Mouse (Mus musculus) stomach, postnatal 0 days (tissue): ENCODE results near the gene Plcb3. TPM values are rescaled to one million over a fixed set of nuclear protein-coding genes. Genes with fewer than 3 reads are reported as not detected.
A peak's percentile ranks its signal among the peaks of the same experiment; 100 is the strongest.

Source experiments
- ATAC-seq: fragments of 200-750 bp; cut with Nextera tagmentation; 2 replicates; pipeline ENCODE4 v1.8.0; 2017; ENCODE audit not compliant: low FRiP score, low TSS enrichment
- DNase-seq: peaks from one replicate; pipeline ENCODE4 v3.0.0-alpha.2; 2016; ENCODE audit warnings: low spot score
- H3K27ac ChIP-seq: fragments of 300-500 bp; sonication (generic); replicated peaks from 2 replicates; pipeline ENCODE4 v1.5.1; 2014; ENCODE audit warnings: mild to moderate bottlenecking, control low read depth
- H3K27me3 ChIP-seq: fragments of 300-500 bp; sonication (generic); 2 replicates; pipeline ENCODE4 v1.6.1; 2014; ENCODE audit warnings: low read length; ENCODE audit not compliant: control insufficient read depth, insufficient read depth
- H3K36me3 ChIP-seq: fragments of 300-500 bp; sonication (generic); 2 replicates; pipeline ENCODE4 v1.6.1; 2014; ENCODE audit warnings: low read length, mixed read lengths; ENCODE audit not compliant: control insufficient read depth, insufficient read depth
- H3K4me1 ChIP-seq: fragments of 300-500 bp; sonication (generic); replicated peaks from 2 replicates; pipeline ENCODE4 v1.6.1; 2014; ENCODE audit warnings: antibody characterized with exemption; ENCODE audit not compliant: control insufficient read depth, insufficient read depth
- H3K4me2 ChIP-seq: fragments of 300-500 bp; sonication (generic); replicated peaks from 2 replicates; pipeline ENCODE4 v1.6.1; 2014; ENCODE audit warnings: low read depth, mild to moderate bottlenecking, control low read depth, moderate library complexity
- H3K4me3 ChIP-seq: fragments of 300-500 bp; sonication (generic); 2 replicates; pipeline ENCODE4 v1.5.1; 2014; ENCODE audit warnings: low read depth, low read length, control low read depth
- H3K9ac ChIP-seq: fragments of 300-500 bp; sonication (generic); 2 replicates; pipeline ENCODE4 v1.6.1; 2014; ENCODE audit warnings: mild to moderate bottlenecking, low read length, control low read depth, mixed read lengths
- H3K9me3 ChIP-seq: fragments of 300-500 bp; sonication (generic); 2 replicates; pipeline ENCODE4 v1.6.1; 2016; ENCODE audit warnings: low read length; ENCODE audit not compliant: control insufficient read depth
- CTCF ChIP-seq: IDR thresholded peaks from 2 replicates; pipeline ENCODE4 v1.5.1; 2016; ENCODE audit warnings: antibody characterized with exemption, low read depth, mild to moderate bottlenecking, moderate library complexity
- EP300 ChIP-seq: optimal IDR thresholded peaks from 2 replicates; pipeline ENCODE3; 2016; ENCODE audit warnings: antibody characterized with exemption
- WGBS: fragments of 180-500 bp; shearing (Covaris S2); extraction: QIAGEN DNeasy Blood & Tissue Kit; methylation state at CpG from one replicate; pipeline ENCODE4 v1.1.7; 2014; 5-methylcytosine and 5-hydroxymethylcytosine counted together
- polyA plus RNA-seq: library from polyadenylated mRNA; unstranded; fragments of >200 nt; fragmentation: Nextera tagmentation; extraction: Ambion mirVana; gene quantifications from 2 replicates; pipeline ENCODE4 v1.2.1, GENCODE M21; 2015

Plcb3 gene
- polyA plus RNA-seq, 1 experiment from 2014 or later, result 30.0 TPM

DNA sequence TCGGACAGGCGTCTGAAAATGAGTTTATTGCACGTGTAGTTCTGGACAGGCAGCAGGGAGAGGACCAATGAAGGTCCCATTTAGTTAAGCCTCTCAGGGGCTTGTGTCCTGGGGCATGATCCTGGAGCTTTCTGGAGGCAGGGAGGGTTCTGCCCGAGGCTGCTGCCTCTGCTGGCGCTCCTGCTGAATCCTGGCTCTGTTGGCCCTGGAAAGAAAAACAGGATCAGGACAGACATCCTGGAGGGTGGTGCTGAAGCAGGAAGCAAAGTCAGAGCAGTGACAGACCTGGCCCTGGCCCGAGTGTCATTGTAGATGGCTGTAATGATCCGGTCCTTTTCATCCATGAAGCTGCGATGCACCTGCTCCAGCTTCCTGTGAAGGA, 11.6 kb upstream of the Plcb3 start:
- Histone ChIP-seq H3K27ac (peak overlapping the region; percentile 88), H3K9ac (peak overlapping the region; percentile 83), H3K9me3 (no peaks in the 10 kb centered on the region), H3K36me3 (no peaks in the 10 kb centered on the region), H3K4me3 (peak overlapping the region; percentile 74), H3K27me3 (no peaks in the 10 kb centered on the region), H3K4me1 (peaks cover 4% of the 10 kb centered on the region), H3K4me2 (peak overlapping the region; percentile 94)
- ATAC-seq (no peak), DNase-seq (no peak)
- WGBS, result 5% methylated on average over 8 of the region's 8 CpGs
- TF ChIP-seq CTCF, result no peak
- TF ChIP-seq EP300, result no peak

DNA sequence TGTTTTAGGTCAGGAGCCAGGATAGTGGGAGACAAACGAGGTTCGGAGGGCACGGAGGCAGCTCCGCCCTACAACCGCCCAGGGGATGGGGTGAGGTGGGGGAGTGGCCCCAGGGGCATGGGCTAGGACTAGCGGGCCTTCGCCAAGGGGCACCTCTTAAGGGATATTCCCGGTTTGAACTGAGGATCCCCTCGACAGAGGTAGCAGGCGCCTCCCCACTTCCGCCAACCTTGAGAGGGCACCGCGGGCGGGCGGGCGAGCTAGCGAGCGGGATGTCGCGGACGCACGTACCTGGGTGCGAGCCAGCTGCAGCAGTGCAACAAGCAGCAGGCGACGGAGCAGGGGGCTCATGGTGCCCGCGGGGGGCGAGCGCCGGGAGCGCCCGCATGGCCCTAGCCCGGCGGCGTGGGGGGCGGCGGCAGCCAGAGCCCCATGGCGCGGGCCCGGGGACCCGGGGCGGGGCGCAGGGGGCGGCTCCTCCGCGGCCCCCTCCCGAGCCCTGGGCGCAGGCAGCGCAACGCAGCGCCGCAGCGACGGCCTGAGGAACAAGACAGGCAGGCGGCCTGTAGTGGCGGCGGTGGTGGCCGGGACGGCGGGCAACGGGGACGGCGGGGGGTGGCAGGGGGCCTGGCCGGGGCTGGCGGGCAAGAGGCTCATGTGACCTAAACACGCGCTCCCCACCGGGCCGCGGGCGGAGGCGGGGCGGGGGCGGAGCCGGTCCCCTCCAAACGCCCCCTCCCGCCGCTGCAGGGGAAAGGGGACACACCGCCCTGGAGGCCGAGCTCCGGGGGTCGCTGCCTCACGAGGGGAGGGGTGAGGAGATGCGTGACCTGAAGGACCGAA, 11.0 kb upstream of the Plcb3 start, which contains the start of gene Vegfb:
TSS of gene Vegfb (minus strand) at position 591 of the 843 bp plus-strand sequence.
- Histone ChIP-seq H3K9me3 (no peaks in the 10 kb centered on the region), H3K36me3 (no peaks in the 10 kb centered on the region), H3K4me2 (peak within 1 kb of the TSS; percentile 94), H3K9ac (peak within 1 kb of the TSS; percentile 83), H3K4me1 (peaks cover 2% of the 10 kb centered on the region; the same call in 1 of the 2 replicates), H3K4me3 (peak within 1 kb of the TSS; percentile 74), H3K27me3 (no peaks in the 10 kb centered on the region), H3K27ac (peak within 1 kb of the TSS; percentile 88)
- DNase-seq (peak; percentile 68), ATAC-seq (peak; percentile 49)
- TF ChIP-seq CTCF, result no peak
- TF ChIP-seq EP300, result no peak
- WGBS, result under 1% methylated on average over 67 of the region's 85 CpGs

DNA sequence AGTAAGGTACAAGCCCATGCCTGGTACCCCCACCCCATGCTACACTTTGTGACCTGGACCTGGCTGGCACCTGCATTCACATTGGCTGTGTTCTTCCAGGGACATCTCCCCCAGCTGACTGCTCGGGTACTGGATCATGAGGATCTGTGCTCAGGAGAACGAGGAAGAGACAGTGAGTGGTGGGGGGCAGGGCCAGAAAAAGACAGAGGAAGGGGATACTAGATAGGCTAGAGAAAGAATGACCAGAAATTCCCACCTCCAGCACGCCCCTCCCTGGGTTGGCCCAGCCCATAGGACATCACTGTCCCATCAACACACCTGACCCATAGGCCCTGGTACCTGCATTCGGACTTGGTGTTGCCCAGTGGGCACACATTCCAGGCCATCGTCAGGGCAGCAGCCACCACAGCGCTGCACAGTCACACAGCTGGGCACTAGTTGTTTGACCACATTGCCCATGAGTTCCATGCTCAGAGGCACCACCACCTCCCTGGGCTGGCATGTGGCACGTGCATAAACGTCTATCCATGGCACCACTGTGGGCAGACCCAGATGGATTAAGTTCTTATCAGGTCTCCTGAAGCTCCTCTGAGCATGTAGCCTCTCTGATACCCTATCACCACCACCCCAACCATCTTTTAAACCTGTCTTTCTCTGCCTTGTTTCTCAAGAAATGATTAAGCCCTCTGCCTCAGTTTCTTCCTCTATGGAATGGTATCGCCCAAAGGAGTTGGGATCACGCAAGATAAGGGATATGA, 9.9 kb upstream of the Plcb3 start:
- Histone ChIP-seq H3K9ac (no peak overlapping the region; the same call in 1 of the 2 replicates), H3K4me3 (peak overlapping the region; percentile 74), H3K4me1 (peaks cover 6% of the 10 kb centered on the region; the same call in 1 of the 2 replicates), H3K36me3 (no peaks in the 10 kb centered on the region), H3K27ac (no peak overlapping the region), H3K27me3 (no peaks in the 10 kb centered on the region), H3K4me2 (peak overlapping the region; percentile 94), H3K9me3 (no peaks in the 10 kb centered on the region)
- no peak for DNase-seq
- ATAC-seq, result no peak
- no peak for TF ChIP-seq CTCF
- TF ChIP-seq EP300, result no peak
- WGBS, result 72% methylated on average over 10 of the region's 10 CpGs

DNA sequence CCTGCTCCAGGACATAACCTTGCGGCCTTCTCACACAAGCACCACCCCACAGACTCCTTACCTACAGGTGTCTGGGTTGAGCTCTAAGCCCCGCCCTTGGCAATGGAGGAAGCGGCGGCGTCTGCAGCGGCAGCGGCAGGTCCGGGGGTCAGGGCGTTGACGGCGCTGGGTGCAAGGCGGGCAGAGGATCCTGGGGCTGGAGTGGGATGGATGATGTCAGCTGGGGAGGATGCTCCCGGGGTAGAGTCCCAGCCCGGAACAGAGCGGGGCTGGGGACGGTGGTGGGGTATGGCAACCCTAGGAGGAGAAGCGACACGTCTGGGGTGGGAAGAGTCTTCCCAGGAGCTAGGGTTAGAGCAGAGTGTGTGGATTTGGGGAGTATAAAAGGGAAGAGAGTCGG, 9.0 kb upstream of the Plcb3 start:
- TF ChIP-seq EP300, result no peak
- no peak for TF ChIP-seq CTCF
- Histone ChIP-seq H3K9me3 (no peaks in the 10 kb centered on the region), H3K27ac (no peak overlapping the region), H3K4me1 (peaks cover 6% of the 10 kb centered on the region; the same call in 1 of the 2 replicates), H3K9ac (no peak overlapping the region), H3K27me3 (no peaks in the 10 kb centered on the region), H3K4me2 (no peak overlapping the region), H3K36me3 (no peaks in the 10 kb centered on the region), H3K4me3 (no peak overlapping the region)
- DNase-seq (no peak), ATAC-seq (no peak)
- 80% methylated on average over 19 of the region's 19 CpGs for WGBS

DNA sequence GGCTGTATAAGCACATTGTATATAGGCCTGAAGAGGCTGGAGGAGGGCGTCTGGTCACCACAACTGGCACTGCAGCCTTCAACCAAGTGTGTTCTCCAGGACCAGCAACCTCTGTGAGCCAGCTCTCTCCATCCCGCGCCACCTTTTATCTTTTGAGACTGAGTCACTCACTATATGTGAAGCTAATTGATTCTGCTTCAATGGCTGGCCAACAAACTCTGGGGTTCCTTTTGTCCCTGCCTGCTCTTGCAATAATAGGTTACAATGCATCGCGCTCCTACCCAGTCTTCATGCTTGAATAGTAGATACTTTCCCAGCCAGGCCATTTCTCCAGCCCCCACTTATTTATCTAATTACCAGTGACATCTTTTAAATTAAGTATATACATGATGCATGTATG, 7.4 kb upstream of the Plcb3 start:
- no peaks in the 10 kb centered on the region for H3K9me3 ChIP-seq
- peaks cover 7% of the 10 kb centered on the region for H3K4me1 ChIP-seq
- no peaks in the 10 kb centered on the region for H3K36me3 ChIP-seq
- ATAC-seq, result no peak
- no peak overlapping the region for H3K9ac ChIP-seq
- TF ChIP-seq CTCF (no peak), EP300 (no peak)
- 94% methylated on average over 5 of the region's 5 CpGs for WGBS
- no peak overlapping the region for H3K4me3 ChIP-seq
- no peaks in the 10 kb centered on the region for H3K27me3 ChIP-seq
- no peak overlapping the region for H3K27ac ChIP-seq
- DNase-seq, result no peak
- H3K4me2 ChIP-seq, result no peak overlapping the region
